Mouse (Mus musculus): Measurements from ENCODE around the gene Orai1.

GRCm38 (mm10) chr5:122989001-122989525 is 25.8 kb upstream of the Orai1 start:
- TF ChIP-seq CTCF (IDR thresholded peaks at IDR 0.05; ENCODE audit: extremely low read depth, insufficient read depth, low read length) (no peak), POLR2A (IDR thresholded peaks at IDR 0.05; ENCODE audit: extremely low read depth, insufficient read depth, low read length) (peak; percentile 39; the same call in 1 of the 2 replicates)

Measured in cortical plate, adult 2 months (tissue).